Mouse (Mus musculus) G1E (cell line): Measurements from ENCODE around the gene Clic1.

Experiments used
- CTCF ChIP-seq: IDR thresholded peaks from 2 replicates; pipeline ENCODE4 v1.5.1; 2012; ENCODE audit warnings: low read depth, low read length, inconsistent platforms, mixed read lengths
- GATA1 ChIP-seq: IDR thresholded peaks from 2 replicates; pipeline ENCODE4 v1.6.1; 2012; ENCODE audit warnings: borderline replicate concordance, low read length, inconsistent platforms, mixed read lengths
- POLR2AphosphoS5 ChIP-seq: IDR thresholded peaks from 2 replicates; pipeline ENCODE4 v1.6.1; 2012; ENCODE audit warnings: low read depth, low read length, inconsistent platforms; ENCODE audit not compliant: insufficient replicate concordance
- TAL1 ChIP-seq: conservative IDR thresholded peaks from 2 replicates; pipeline ENCODE4 v1.6.1; 2012; ENCODE audit warnings: low read depth, low read length, inconsistent platforms, mixed read lengths

- TF ChIP-seq CTCF (no peak), TAL1 (no peak), GATA1 (no peak), POLR2AphosphoS5 (no peak)
Measured at GRCm38 (mm10) chr17:35011440-35011839, 38.3 kb upstream of the Clic1 start.
